Mouse (Mus musculus): ENCODE results near the gene H2afv.

DNA sequence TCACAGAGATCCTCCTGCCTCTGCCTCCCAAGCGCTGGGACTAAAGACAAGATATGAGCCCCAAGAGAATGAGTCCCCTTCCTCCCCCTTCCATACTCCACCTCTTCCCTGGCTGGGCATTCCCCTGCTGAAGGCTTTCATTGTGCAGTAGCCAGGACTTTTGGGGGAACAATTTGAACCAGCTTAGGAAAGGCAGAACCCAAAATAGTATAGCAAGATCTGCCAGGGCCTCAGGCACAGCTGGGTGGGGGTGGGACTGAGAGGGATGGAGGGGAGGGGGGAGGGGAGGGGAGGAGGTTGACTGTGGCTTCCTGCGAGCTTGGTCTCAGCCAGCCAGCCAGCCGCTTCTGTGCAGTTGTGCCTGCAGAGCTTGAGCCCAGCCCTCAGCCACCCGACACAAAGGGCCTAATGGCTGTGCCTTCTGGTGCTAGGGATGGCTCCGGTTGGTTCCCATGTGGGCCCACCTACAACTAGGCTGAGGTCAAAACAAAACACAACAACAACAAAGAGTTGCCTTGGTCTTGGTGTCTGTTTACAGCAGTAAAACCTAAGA lies 34.1 kb downstream of the H2afv start:
- TF ChIP-seq CTCF (IDR thresholded peaks at IDR 0.05; ENCODE audit: extremely low read depth, insufficient read depth, insufficient read length, insufficient replicate concordance) = no peak
- no peak for TF ChIP-seq POLR2A (IDR thresholded peaks at IDR 0.05; ENCODE audit: low read depth, low read length)

All from spleen, adult 2 months (tissue).